Mouse (Mus musculus): ENCODE results near the gene Mapkapk2. TPM values are rescaled to one million over a fixed set of nuclear protein-coding genes. Genes with fewer than 3 reads are reported as not detected.
A peak's percentile ranks its signal among the peaks of the same experiment; 100 is the strongest.
"Not testable (repeated sequence)": the region's sequence is repeated elsewhere in the genome, so short reads cannot be mapped to it uniquely, and the experiment has no call there.

Gene Mapkapk2
- total RNA-seq, 2 experiments from 2014 or later = 212 to 233 TPM

DNA sequence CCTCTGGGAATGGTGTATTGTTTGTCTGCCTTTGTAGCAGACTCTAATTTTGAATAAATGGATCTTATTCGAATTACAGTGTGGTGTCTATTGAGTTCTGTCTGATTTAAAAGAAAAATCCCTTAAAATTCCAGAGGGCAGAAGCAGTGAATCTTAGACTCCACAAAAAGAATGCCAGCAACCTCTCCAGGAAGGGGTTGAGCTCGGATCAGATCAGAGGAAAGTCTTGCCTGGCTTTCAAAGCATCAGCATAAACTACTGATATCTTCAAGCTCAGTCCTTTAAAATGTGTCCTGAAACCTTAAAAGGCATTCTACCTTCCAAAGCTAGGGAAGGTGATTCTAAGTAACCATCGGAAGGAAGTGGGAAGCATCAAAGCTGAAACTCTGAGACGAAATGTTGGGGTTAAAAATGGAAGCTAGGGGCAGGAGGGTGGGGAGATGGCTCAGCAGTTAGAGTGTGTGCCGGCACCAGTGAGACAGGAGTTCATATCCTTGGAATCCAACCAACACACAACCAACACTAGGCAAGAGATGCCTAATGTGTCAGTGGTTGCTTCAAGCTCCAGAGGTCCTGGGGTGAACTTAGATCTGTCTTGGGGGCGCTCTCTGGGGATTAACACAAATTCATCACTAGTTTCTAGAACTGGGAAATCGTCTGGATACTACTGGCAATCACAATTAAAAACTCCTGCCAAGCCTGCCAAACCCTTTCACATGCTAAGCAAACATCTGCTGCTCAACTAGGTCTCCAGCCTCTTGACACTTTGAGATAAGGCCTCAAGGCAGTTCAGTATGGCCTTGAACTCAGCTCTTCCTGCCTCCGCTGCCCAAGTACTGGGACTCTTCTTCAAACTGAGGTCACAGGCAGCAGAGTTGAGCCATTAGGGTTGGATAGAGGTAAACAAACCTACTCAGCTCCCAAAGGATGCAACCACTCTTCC lies 72.5 kb downstream of the Mapkapk2 start:
- ATAC-seq (replicated peaks; ENCODE audit: poor library complexity, severe bottlenecking) = no peak

DNA sequence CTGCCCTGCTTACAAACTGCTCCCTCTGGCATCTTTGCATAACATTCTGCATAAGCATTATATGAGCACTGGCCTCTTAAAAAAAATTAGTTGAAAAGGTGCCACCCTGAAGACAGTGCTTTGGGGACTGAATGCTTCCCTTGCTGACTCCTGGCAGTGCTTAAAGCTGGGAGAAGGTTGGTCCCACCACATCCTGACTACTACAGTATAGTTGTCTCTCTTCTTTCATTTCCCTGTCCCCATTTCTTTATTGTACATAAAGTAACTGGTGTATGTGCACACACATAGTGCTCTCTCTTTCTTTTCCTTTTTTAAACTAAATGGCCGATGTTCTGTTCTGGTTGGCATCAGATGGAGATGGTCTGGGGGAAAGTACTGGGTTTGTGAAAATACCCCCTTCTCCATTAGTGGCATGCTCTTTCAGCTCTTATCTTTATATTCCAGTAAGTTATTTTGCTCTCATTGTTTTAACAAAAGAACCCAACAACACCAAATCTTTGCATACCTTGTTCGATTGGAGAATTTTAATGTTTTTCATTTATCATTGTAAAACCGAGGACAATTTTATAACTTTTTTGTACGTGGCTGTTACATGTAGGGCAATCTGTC lies 74.3 kb downstream of the Mapkapk2 start:
- ATAC-seq (replicated peaks; ENCODE audit: poor library complexity, severe bottlenecking) = not testable (repeated sequence)

DNA sequence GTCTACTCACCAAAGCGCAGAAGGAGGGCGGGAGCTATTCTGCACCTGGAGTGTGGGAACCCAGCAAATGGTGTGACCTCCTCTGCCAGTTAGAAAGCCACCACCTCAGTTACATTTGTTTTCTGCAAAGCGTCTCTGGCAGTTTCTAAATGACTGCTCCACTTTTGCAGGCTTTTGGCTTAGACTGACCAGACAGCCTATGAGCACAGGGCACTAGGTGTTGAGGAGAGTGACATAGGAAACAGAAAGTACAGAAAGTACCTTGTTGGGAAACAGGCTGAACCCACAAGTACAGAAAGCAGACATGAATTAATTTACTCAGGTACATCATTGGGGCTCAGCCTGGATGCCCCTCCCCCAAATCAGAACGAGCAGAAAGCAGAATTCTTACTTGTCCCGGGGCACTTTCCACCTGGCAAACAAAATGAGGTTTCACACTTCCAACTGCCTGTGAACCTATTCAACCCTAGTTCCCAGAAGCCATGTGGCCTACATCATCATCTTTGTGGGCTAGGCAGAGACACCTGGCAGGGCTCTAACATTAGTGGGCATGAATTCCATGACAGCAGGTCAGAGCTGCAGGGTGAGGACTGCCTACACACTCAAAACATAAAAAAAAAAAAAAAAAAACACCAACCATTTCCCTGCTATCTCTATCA lies 74.9 kb downstream of the Mapkapk2 start:
- ATAC-seq (replicated peaks; ENCODE audit: poor library complexity, severe bottlenecking) = no peak

DNA sequence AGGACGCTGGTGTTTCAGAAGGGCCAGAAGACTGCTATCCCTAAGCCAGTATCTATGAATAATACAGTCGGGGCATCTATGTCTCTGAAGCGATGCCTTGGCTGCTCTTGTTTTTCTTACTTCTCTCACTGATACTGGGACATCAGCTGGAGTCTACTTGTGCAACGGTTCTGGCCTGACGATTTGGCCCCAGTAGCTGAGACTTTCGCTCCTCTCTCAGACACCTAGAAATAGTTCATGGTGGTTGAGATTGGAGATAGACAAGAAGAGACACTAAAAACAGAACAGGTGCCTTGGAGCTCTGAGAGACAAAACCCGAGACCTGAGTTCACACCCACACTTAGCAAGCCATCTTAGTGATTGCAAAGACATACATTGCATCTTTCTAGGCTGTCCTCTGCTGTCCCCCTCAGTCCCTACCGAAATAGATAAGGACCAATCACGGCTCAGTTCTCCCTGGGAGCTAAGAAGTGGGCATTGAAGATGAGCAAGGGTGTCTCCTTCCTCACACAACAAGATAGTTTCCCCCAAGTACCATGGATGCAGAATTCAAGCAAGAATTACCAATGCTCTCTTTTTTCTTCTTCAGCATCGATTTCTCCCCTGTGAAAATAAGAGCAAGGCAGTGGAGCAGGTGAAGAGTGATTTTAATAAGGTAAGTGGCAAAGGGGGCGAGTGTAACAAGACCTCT lies 75.6 kb downstream of the Mapkapk2 start:
- ATAC-seq (replicated peaks; ENCODE audit: poor library complexity, severe bottlenecking) = no peak

DNA sequence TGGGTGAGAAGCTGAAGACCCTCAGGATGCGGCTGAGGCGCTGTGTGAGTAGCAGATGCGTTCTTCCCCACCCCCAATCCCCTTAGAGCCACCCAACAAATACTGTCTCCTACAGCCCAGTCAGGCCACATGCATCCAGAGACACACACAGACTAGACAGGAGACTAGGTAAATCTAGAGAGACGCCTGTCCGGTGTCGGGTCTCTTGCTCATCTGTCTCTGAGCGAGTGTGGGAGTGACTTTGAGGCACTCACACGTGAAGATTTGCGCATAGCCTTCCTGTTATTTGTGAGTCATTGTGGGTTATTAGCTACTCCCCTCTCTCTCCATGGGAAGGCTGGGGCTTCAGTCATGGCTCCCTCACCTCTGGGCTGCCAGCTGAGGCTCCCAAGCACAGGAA lies 76.2 kb downstream of the Mapkapk2 start:
- ATAC-seq (replicated peaks; ENCODE audit: poor library complexity, severe bottlenecking) = 0 out of 2 replicates have a peak, but pooled peaks have one; percentile 15

DNA sequence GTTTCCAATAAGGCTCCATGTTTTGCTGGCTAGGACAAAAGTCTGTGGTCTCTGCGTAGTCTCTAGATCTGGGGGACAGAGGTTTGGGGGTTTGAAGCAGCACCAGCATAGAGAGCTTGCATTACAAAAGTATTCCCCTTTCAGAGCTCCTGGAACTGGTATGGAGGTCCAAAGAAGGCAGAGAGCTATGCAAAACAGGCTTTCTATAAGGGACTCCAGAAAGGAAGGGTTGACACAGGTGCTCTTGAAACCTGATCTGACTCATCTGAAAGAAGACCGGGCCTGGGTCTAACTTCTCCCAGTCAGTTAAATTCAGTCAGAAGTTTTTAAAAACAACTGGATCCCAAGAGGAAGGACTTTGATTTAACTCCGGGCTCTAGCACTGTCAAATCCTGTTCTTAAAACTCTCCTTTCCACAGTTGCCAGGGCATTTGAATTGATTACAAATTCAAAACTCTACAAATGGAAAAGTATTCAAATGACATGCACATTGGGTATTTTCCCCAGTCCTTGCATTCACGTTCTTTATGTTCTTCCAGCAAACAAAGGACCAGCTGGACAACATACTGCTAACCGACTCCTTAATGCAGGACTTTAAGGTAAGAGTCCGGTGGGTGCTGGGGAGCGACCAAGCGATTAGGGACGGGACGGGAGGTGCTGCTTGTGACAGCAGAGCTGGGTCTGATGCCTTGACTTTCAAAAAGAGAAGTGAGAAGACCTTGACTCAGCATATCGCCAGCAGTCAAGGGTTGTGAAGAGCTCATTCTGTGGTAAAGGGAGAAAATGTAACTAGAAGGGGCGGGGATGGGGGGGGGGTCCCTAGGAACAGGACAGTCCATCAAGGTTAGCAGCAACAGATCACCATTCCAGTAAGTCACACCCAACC lies 77.0 kb downstream of the Mapkapk2 start:
- ATAC-seq (replicated peaks; ENCODE audit: poor library complexity, severe bottlenecking) = peak; percentile 40

DNA sequence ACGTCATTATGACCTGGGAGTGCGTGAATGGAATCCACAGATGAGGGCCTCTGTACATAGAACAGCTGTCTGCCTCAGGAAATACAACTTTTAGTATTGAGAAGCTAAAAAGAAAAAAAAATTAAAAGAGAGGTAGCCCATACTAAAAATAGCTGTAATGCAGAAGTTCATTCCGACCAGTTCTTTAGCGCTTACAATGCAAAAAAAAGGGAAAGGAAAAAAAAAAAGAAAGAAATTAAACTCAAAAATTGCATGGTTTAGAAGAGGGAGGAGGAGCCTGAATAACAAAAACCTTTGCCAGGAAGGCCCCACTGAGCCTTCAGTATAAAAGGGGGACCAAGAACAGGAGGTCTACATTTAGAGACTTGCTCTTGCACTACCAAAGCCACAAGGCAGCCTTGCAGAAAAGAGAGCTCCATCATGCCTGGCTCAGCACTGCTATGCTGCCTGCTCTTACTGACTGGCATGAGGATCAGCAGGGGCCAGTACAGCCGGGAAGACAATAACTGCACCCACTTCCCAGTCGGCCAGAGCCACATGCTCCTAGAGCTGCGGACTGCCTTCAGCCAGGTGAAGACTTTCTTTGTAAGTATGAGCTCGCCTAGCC lies 78.0 kb downstream of the Mapkapk2 start, which contains the start of gene Il10:
TSS of gene Il10 (plus strand) at position 354 of the 607 bp plus-strand sequence.
- no peak for ATAC-seq (replicated peaks; ENCODE audit: poor library complexity, severe bottlenecking)

DNA sequence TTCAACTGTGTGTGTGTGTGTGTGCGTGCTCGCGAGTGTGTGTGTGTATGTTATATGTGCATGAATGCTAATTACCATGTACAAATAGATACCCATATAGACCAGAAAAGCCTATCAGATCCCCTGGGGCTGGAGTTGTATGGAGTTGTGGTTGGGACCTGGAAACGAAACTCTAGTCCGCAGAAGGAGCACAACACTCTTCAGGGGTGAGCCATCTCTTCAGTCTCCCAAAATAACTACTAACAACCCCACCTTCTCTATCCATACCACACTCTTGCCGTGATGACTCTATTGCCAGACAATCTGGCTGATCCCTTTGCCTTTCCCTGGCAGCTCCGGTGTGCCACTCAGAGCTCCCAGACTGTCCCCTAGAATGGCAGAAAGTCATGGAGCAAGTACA lies 81.7 kb downstream of the Mapkapk2 start:
- 0 out of 2 replicates have a peak, but pooled peaks have one; percentile 9 for ATAC-seq (replicated peaks; ENCODE audit: poor library complexity, severe bottlenecking)

DNA sequence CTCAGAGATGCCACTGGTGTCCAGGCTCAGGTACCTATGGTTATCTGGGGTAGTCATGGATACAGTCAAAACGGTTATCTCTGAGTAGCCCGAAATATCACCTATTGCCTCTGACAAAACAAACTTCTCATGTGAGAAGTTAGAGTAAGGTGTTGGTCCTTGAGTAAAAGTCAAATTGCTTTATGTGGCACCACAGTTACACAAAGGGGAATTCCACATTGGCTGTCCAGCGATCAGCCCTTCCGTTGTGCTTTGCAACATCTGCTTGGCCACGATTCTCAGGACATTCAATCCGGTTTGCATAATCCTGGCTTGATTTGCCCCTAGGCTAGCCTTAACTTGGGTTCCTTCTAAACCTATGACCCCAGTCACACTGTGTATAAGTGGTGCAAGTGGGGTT lies 82.3 kb downstream of the Mapkapk2 start:
- ATAC-seq (replicated peaks; ENCODE audit: poor library complexity, severe bottlenecking) = peak; percentile 67

DNA sequence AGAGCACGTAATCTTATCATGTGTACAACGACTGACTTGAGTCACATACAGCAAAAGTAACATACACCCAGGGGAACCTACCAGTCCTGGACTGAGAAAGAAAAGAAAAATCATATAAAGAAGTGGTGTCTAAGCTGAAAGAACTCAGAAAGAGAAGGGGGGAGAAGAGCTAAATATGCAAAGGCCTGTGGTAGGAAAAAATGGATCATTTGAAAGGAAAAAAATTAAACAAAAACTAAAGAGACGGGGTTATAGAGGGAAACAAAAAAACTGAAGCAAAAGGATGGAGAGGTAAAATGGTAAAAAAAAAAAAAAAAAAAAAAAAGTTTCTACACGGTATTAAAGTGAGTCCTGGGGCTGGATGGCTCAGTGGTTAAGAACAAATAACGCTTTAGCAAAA lies 83.7 kb downstream of the Mapkapk2 start:
- no peak for ATAC-seq (replicated peaks; ENCODE audit: poor library complexity, severe bottlenecking)

DNA sequence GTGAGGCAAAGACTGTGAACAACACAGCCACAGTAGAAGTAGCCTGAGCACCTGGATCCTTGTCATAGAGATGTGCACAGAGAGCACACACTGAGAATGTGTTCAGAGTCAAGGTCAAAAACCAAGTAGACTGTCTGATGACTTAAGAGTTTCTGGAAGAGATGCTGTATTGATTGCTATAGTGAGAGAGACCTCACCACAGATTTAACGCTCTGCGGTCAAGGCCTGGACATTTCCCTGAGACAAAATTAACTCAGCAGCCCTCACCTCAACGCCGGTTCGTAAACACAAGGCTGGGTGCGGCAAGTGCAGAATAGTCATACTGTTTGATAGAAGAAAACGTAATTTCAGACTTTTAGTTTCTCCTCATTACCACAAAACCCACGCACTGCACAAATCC lies 85.1 kb downstream of the Mapkapk2 start:
- no peak for ATAC-seq (replicated peaks; ENCODE audit: poor library complexity, severe bottlenecking)

DNA sequence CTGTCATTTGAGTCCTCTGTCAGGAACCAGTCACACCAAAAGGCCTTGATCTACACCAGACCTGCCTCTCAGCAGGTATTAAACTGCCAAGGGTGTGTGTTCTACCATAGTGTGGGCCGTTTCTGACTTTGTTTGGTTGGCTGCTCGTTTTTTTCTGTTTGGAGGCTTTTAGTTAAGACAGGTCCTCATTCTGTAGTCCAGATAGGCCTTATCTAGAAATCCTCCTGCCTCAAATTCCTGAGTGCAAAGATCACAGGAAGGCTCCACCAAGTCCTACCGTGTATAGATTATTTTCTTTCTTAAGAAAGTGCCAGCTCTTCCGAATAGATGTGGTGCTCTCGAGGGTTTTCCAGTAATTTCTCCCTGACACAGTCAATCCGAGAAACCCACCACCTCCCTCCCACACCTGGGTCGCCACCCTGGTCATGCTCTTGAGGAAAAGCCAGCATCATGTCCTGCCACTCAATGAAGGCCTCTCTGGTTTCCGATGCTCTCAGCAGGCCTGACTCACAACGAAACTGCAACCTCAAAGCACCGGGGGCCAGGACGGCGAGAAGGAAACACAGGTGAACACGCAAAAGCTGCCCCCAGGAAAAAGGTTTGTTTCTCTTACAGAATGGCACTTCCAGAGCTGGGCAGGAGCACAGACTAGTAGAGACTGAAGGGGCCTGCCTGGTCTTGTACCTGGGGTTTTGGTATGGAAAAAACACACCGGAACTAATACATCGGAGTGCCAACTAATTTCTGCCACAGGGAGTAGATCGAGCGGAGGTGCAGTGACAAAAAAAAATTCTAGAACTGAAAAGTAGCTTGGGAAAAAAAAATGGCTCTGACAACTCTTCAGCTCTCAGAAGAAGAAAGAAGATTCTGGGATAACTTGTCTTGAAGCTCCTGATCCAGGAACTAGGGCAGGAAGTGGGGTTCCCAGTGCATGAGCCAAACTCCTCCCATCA lies 87.1 kb downstream of the Mapkapk2 start:
- ATAC-seq (replicated peaks; ENCODE audit: poor library complexity, severe bottlenecking) = no peak

DNA sequence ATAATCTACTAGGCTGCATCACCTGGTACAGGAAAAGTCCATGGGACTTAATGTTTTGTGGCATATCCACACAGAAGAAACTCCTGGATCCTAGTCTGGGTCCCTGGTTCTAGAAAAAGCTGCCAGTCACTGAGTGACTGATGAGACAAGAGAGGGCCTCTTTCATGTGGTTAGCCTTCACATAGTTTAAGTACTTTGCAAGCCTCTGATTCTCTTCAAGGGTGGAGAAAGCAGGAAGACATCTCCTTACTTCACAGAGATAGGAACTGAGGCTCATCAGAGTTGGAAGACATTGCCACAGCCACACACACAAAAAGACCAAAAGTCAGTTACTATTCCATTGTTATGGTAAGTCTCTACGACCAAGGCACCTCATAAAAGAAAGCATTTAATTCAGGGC lies 91.6 kb downstream of the Mapkapk2 start:
- no peak for ATAC-seq (replicated peaks; ENCODE audit: poor library complexity, severe bottlenecking)

Other genes with a start within 250 kb of the Mapkapk2 start
- gene Fcmr, start 232.2 kb downstream of the Mapkapk2 start, total RNA-seq (2014; fragmentation: Nextera tagmentation) = not detected in 2 replicates
- gene Fcmr, start 232.2 kb downstream of the Mapkapk2 start, total RNA-seq (2017) = not detected in 2 replicates
- gene Il24, start 210.4 kb downstream of the Mapkapk2 start, total RNA-seq (2014; fragmentation: Nextera tagmentation) = not detected in 2 replicates
- gene Il24, start 210.4 kb downstream of the Mapkapk2 start, total RNA-seq (2017) = not detected in 2 replicates
- gene Il20, start 186.4 kb downstream of the Mapkapk2 start, total RNA-seq (2014; fragmentation: Nextera tagmentation) = not detected in 2 replicates
- not detected in 2 replicates for gene Il20, start 186.4 kb downstream of the Mapkapk2 start, total RNA-seq (2017)
- gene Il19, start 157.7 kb downstream of the Mapkapk2 start, total RNA-seq (2014; fragmentation: Nextera tagmentation) = not detected in 2 replicates
- not detected in 2 replicates for gene Il19, start 157.7 kb downstream of the Mapkapk2 start, total RNA-seq (2017)
- not detected in 2 replicates for gene Il10, start 78.0 kb downstream of the Mapkapk2 start, total RNA-seq (2014; fragmentation: Nextera tagmentation)
- not detected in 2 replicates for gene Il10, start 78.0 kb downstream of the Mapkapk2 start, total RNA-seq (2017)
- 6.1 and 6.2 TPM in 2 replicates for gene Dyrk3, start 40.5 kb upstream of the Mapkapk2 start, total RNA-seq (2014; fragmentation: Nextera tagmentation)
- gene Dyrk3, start 40.5 kb upstream of the Mapkapk2 start, total RNA-seq (2017) = 4.1 and 6.3 TPM in 2 replicates
- 43.3 and 44.9 TPM in 2 replicates for gene Eif2d, start 55.4 kb upstream of the Mapkapk2 start, total RNA-seq (2014; fragmentation: Nextera tagmentation)
- gene Eif2d, start 55.4 kb upstream of the Mapkapk2 start, total RNA-seq (2017) = 17.1 and 25.6 TPM in 2 replicates
- 48.5 and 59.1 TPM in 2 replicates for gene Rassf5, start 147.4 kb upstream of the Mapkapk2 start, total RNA-seq (2014; fragmentation: Nextera tagmentation)
- 48.9 and 52.7 TPM in 2 replicates for gene Rassf5, start 147.4 kb upstream of the Mapkapk2 start, total RNA-seq (2017)
- 57.6 and 57.9 TPM in 2 replicates for gene Ikbke, start 181.8 kb upstream of the Mapkapk2 start, total RNA-seq (2014; fragmentation: Nextera tagmentation)
- gene Ikbke, start 181.8 kb upstream of the Mapkapk2 start, total RNA-seq (2017) = 26.2 and 31.7 TPM in 2 replicates

All from granulocyte monocyte progenitor cell, adult 5-6 weeks (primary cell).